In genomic region chr3:55119275-55119898, GRCm38 (mm10) we compare ENCODE assay signal across 12 mouse cellular contexts. TPM values are rescaled to one million over a fixed set of nuclear protein-coding genes. Genes with fewer than 3 reads are reported as not detected.
DNase-seq lines count a peak whose midpoint lies in the region; ATAC-seq and TF ChIP-seq lines count a peak whose summit lies in the region.
"Had no signal": no experiment of that assay in that cellular context is flagged by ENCODE, and none has a peak within 500 bp of the region (broad histone marks: within the 10 kb centered on the region; RNA-seq: fewer than 3 reads in every experiment).

No protein-coding gene starts in this region.

- no peaks in the 10 kb centered on the region for H3K9me3 ChIP-seq in heart, embryonic 12.5 days (replicated peaks)
- H3K9me3 ChIP-seq in lung, postnatal 0 days (ENCODE audit: low read length), result no peaks in the 10 kb centered on the region
- H3K9me3 ChIP-seq: liver, embryonic 15.5 days; stomach, embryonic 15.5 days had no signal

- H3K4me1 ChIP-seq in heart, embryonic 12.5 days (replicated peaks), result peaks cover 41% of the 10 kb centered on the region
- H3K4me1 ChIP-seq in lung, postnatal 0 days (ENCODE audit: insufficient read depth, low read depth, low read length), result no peaks in the 10 kb centered on the region

- intact Hi-C loops in gastrocnemius, postnatal 36 days (cut with DNase I), result no loop called here
- intact Hi-C loops in left cerebral cortex, postnatal 25 days (cut with DNase I), result no loop called here

- WGBS in heart, embryonic 12.5 days, result 75% methylated on average over 6 of the region's 6 CpGs
- 65% methylated on average over 6 of the region's 6 CpGs for WGBS in lung, postnatal 0 days

- no peak overlapping the region for H3K9ac ChIP-seq in heart, embryonic 12.5 days
- H3K9ac ChIP-seq in lung, postnatal 0 days (replicated peaks; ENCODE audit: low read depth), result no peak overlapping the region
- H3K9ac ChIP-seq: liver, embryonic 15.5 days; stomach, embryonic 15.5 days had no signal

- H3K27me3 ChIP-seq in heart, embryonic 12.5 days (replicated peaks), result no peaks in the 10 kb centered on the region
- no peaks in the 10 kb centered on the region for H3K27me3 ChIP-seq in lung, postnatal 0 days (replicated peaks; ENCODE audit: insufficient read depth, low read length)
- H3K27me3 ChIP-seq: liver, embryonic 15.5 days; stomach, embryonic 15.5 days had no signal

- peak; percentile 62 to 67 for DNase-seq in heart, adult 18-20 months
- peak; percentile 29 for DNase-seq in adipocyte (ENCODE audit: low spot score)
- DNase-seq in gastrocnemius, postnatal 36 days, result peak; percentile 45 to 52
- peak; percentile 53 for DNase-seq in lung, postnatal 0 days (ENCODE audit: low spot score)
- DNase-seq in B cell, adult 2 months, result no peak
- no peak for DNase-seq in left cerebral cortex, postnatal 25 days (ENCODE audit: low spot score in 2 of 2)
- DNase-seq: layer of hippocampus, adult 9-11 months had no signal

- no peak overlapping the region for H3K4me3 ChIP-seq in heart, embryonic 12.5 days
- H3K4me3 ChIP-seq in lung, postnatal 0 days (ENCODE audit: low read depth, low read length), result no peak overlapping the region
- H3K4me3 ChIP-seq: liver, embryonic 15.5 days; stomach, embryonic 15.5 days had no signal

- TF ChIP-seq CTCF in lung, postnatal 0 days (IDR thresholded peaks at IDR 0.05), result no peak

- TF ChIP-seq EP300 in lung, postnatal 0 days (IDR thresholded peaks at IDR 0.05), result no peak

- no peak overlapping the region for H3K4me2 ChIP-seq in heart, embryonic 12.5 days
- no peak overlapping the region for H3K4me2 ChIP-seq in lung, postnatal 0 days (replicated peaks; ENCODE audit: low read depth, low read length)
- H3K4me2 ChIP-seq: liver, embryonic 15.5 days; stomach, embryonic 15.5 days had no signal

- peaks cover 69% of the 10 kb centered on the region for H3K36me3 ChIP-seq in heart, embryonic 12.5 days
- 0 out of 2 replicates have a peak, but pooled peaks cover 12% of the 10 kb centered on the region for H3K36me3 ChIP-seq in lung, postnatal 0 days (ENCODE audit: insufficient read depth, low read length)

- H3K27ac ChIP-seq in heart, embryonic 12.5 days (ENCODE audit: poor library complexity, severe bottlenecking), result no peak overlapping the region
- H3K27ac ChIP-seq in lung, postnatal 0 days (ENCODE audit: low read length), result no peak overlapping the region
- H3K27ac ChIP-seq: hindbrain, postnatal 0 days; liver, embryonic 15.5 days; stomach, embryonic 15.5 days had no signal

- ATAC-seq in heart, embryonic 12.5 days (ENCODE audit: insufficient number of reproducible peaks, low FRiP score), result no peak
- peak; percentile 48 for ATAC-seq in lung, postnatal 0 days
- no peak for ATAC-seq in erythroblast, adult 5-6 weeks (replicated peaks; ENCODE audit: low FRiP score, poor library complexity, severe bottlenecking)
- ATAC-seq: hindbrain, postnatal 0 days had no signal

RNA-seq across cellular contexts. Expression of gene Spg20, which starts 7.5 kb away (rescaled TPM):
- 10 to 100 TPM; 35.6 to 41.0 TPM for total RNA-seq in heart, adult 18-20 months (2021)
- polyA plus RNA-seq in heart, embryonic 12.5 days (2016; fragmentation: Nextera tagmentation; extraction: Ambion mirVana), result 49.0 and 49.1 TPM in 2 replicates
- 10 to 100 TPM; 22.9 to 28.9 TPM for total RNA-seq in gastrocnemius, postnatal 36 days (2021)
- 18.7 and 21.3 TPM in 2 replicates for polyA plus RNA-seq in lung, postnatal 0 days (2015; fragmentation: Nextera tagmentation; extraction: Ambion mirVana)
- total RNA-seq in erythroblast, adult 5-6 weeks (2015; ENCODE audit: low replicate concordance), result 3.1 and 3.7 TPM in 2 replicates
- 2.2 and 6.2 TPM in 2 replicates for total RNA-seq in erythroblast, adult 5-6 weeks (2017; ENCODE audit: low replicate concordance)
- total RNA-seq in left cerebral cortex, postnatal 25 days (2021), result 10 to 100 TPM; 25.2 to 31.6 TPM

RNA-seq across cellular contexts. Expression of gene Ccdc169, which starts 17.8 kb away (rescaled TPM):
- total RNA-seq in heart, adult 18-20 months (2021), result under 1 TPM in 1 of 2 experiments, not detected in 1; 0.13 TPM
- polyA plus RNA-seq in heart, embryonic 12.5 days (2016; fragmentation: Nextera tagmentation; extraction: Ambion mirVana), result 0.08 TPM in 1 of 2 replicates, not detected in the other
- total RNA-seq in gastrocnemius, postnatal 36 days (2021), result under 1 TPM in 1 of 2 experiments, not detected in 1; 0.08 TPM
- polyA plus RNA-seq in lung, postnatal 0 days (2015; fragmentation: Nextera tagmentation; extraction: Ambion mirVana), result 0.06 TPM in 1 of 2 replicates, not detected in the other
- total RNA-seq in erythroblast, adult 5-6 weeks (2015; ENCODE audit: low replicate concordance), result not detected in 2 replicates
- total RNA-seq in erythroblast, adult 5-6 weeks (2017; ENCODE audit: low replicate concordance), result not detected in 2 replicates
- total RNA-seq in left cerebral cortex, postnatal 25 days (2021), result under 1 TPM in 1 of 2 experiments, not detected in 1; 0.23 TPM
- total RNA-seq: hindbrain, postnatal 0 days had no signal
- polyA plus RNA-seq: hindbrain, postnatal 0 days; liver, embryonic 15.5 days had no signal

Comparison
In these comparisons a context has a peak if more than half of its experiments do, and no peak if none do; other contexts are left out.
1. DNase-seq: peak in heart, adult 18-20 months (2 of 2), adipocyte (single experiment), gastrocnemius, postnatal 36 days (2 of 2) and lung, postnatal 0 days (single experiment); none in B cell, adult 2 months (0 of 2) and left cerebral cortex, postnatal 25 days (0 of 2).